Mouse (Mus musculus) adrenal gland, postnatal 4 days (tissue): Measurements from ENCODE around the gene Nbeal1. TPM values are rescaled to one million over a fixed set of nuclear protein-coding genes. Genes with fewer than 3 reads are reported as not detected.

Experiments
- DNase-seq, 2 experiments: peaks; one replicate each; pipeline ENCODE4 v3.0.0; 2021 to 2022; ENCODE audit warnings: low spot score in 2 of 2, mixed read lengths in 2 of 2
- total RNA-seq, 2 experiments: library from RNA; stranded (reverse); gene quantifications; 2 replicates each; pipeline ENCODE4 v1.2.3; 2021

The Nbeal1 gene
- total RNA-seq, 2 experiments from 2014 or later: 40.8 to 43.3 TPM

DNA sequence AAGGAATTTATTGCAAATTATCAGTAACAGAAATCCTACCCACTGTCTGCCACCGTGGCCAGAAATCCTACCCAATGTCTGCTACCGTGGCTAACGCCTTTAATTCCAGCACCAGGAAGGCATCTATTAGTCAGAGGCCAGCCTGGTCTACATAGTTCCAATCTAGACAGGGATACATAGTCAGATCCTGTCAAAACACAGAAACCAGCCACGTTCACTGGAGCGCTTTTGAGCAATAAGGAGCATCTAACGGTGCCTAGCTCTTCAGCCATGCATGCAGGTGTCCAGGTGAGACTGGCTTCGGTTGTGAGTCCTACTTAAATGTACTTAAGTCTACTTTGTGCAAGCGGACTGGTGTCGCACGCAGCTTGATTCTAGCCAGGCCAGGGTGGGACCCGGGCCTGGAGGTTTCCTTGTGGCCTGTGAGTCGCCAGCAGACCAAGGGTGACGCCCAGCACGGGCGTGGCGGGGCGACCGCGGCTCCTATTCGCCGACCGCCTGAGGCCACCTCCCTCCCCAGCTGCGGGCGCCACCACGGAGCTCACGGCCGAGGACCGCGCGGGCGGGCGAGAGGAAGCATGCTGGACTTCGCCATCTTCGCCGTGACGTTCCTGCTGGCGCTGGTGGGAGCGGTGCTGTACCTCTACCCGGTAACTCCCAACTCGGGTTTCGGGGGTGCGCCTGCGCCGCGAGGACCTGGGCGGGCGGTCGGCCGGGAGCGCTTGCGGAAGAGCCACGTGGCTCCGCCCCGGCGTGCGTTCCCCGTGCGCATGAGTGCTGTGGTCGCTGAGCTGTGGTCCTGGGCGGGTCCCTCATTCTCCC, 162.6 kb downstream of the Nbeal1 start, which contains the start of gene Cyp20a1:
Gene Cyp20a1 (plus strand): TSS at position 516 of the 822 bp plus-strand sequence.
- peak; percentile 78 to 79 for DNase-seq

DNA sequence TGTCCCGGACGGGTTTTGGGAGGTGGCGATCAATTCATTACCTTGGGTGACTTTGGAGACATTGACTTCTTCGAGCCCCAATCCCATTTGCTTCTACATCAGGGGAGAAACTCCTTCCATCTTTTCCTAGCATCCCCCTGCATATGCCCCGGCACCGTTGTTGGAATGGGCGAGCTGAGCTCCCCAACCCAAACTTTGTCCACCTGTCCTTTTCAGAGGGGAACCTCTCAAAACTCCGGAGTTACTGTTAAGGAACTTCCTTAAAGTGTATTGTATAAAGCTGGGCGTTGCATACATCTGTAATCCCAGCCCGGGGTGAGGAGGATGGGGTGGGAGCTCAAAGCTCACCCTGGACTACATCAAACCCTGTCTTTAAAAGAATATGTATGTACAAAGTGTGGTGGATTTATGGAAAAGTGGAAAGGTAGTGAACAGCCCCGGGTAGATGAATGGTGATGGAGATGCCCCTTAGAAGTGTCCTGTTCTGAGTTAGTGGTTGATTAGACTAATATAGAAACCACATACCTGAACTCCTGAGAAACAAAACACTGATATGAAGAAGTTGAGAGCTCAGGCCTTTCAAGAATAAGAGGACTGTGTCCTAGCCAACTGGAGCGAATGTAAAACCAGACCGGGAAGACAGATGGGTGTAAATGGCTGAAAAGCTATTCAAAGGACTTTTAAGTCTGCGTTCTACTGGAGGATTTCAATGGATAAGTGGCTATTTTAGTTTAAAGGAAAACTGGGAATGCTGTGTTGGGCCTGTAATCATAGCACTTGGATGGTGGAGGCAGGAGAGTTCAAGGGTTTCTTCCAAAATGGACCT, 163.4 kb downstream of the Nbeal1 start:
- DNase-seq: no peak

DNA sequence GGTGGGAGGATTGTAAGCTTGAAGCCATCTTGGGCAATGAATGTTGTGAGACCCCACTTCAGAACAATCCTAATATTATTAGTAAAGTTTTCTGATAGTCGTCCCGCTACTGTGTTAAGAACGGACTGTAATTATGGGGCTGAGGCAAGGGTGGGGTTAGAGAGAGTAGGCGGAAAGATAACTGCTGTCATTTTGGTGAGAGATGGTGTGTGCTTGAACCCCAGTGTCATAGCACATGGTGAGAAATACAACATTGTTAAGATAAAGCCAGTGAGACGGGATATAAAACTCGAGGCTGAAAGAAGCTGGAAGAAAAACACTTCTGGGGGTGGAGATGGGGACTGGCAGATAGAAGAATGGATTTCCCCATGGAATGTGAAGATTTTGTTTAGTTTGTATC, 164.3 kb downstream of the Nbeal1 start:
- no peak for DNase-seq

DNA sequence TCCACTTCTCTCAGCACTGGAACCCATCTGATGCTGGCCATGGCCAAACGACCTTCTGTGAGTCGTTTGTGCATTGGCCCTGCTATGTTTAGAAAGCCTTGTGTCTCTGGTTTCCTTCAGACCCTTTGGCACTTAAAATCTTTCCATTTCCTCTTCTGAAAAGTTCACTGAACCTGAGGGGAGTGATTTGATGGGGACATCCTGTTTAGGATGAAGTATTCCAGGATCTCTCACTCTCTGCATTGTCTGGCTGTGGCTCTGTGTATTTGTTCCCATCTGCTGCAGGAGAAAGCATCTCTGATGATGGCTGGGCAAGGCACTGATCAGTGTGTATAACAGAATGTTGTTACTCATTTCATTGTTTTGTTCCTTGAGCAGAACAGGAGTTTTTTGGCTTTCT, 165.3 kb downstream of the Nbeal1 start:
- DNase-seq: no peak

DNA sequence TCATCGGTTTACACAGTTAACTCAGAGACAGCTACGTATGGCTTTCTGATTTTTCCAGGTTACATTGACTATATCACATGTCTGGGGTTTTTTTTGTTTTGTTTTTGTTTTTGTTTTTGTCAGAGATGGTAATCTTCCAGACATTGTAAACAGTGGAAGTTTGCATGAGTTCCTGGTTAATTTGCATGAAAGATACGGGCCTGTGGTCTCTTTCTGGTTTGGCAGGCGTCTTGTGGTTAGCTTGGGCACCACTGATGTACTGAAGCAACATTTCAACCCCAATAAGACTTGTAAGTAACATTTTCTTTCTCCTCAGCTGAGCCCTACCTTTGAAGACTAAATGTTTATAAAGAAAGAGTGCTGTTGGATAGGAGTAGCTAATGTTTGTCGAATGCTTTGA, 172.4 kb downstream of the Nbeal1 start:
- no peak for DNase-seq

DNA sequence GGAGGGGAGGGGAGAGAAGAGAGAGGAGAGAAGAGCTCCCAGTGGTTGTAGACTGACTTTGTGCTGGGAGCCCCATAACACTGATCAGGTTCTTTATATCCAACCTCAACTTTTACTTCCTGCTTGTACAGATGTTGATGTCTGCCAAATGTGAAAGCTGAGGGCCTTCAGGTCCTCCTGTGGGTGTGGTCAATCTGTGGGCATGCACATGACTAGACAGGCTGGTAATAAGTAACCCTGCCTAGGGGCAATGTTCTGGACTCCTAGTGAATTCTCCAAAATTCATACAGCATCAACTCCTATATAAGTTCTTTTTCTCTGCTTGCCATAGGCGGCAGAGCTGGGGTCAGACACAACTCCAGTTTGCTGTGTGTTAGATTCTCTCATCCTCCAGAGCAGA, 181.2 kb downstream of the Nbeal1 start:
- no peak for DNase-seq

DNA sequence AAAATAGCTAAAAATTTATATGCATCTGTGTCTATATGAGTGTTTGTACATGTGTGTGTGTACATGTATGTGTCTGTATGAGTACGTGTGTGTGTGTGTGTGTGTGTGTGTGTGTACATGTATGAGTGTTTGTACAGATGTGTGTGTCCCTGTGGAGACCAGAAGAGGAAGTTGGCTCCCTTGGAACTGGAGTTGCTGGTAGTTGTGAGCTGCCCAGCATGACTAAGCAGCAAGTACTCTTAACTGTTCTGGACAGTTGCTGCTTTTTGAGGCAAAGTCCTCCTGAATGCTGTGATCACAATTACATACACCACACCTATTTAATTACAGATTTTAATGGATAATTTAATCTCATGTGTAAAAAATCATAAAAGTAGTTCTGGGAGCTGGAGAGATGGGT, 196.2 kb downstream of the Nbeal1 start:
- no peak for DNase-seq

DNA sequence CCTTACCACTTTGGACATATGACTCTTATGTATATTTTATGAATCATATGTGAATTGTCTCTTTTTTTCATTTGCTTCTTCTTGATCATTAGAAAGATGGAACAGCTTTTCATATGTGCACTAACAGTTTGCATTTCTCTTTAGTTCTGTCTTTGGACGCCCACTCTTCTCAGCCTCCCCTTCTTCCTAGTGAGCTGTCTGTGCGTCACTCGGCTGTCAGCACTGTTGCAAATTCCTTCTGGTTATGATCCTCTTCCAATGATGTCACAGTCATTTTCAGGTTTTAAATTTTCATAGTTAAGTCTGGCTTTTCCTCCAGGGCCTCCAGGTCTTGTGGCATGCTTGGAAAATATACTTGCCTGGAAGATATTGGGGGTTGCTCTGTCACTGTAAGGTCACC, 201.5 kb downstream of the Nbeal1 start:
- DNase-seq: no peak

Other genes with a start within 250 kb of the Nbeal1 start
- gene Ica1l, start 137.4 kb upstream of the Nbeal1 start, total RNA-seq: 1 to 10 TPM; 4.4 to 4.7 TPM
- gene Carf, start 82.4 kb upstream of the Nbeal1 start, total RNA-seq: 10 to 100 TPM; 18.8 to 19.5 TPM
- 10 to 100 TPM; 24.4 to 25.3 TPM for gene Wdr12, start 82.0 kb upstream of the Nbeal1 start, total RNA-seq
- 10 to 100 TPM; 25.7 to 31.5 TPM for gene Cyp20a1, start 162.7 kb downstream of the Nbeal1 start, total RNA-seq
- gene Abi2, start 229.0 kb downstream of the Nbeal1 start, total RNA-seq: 10 to 100 TPM; 45.0 to 54.9 TPM